Mouse (Mus musculus): ENCODE data around the gene Bcap31. TPM values are rescaled to one million over a fixed set of nuclear protein-coding genes. Genes with fewer than 3 reads are reported as not detected.
"Not testable (repeated sequence)": the region's sequence is repeated elsewhere in the genome, so short reads cannot be mapped to it uniquely, and the experiment has no call there.

Gene Bcap31
- total RNA-seq (2017) = 173 and 191 TPM in 2 replicates

DNA sequence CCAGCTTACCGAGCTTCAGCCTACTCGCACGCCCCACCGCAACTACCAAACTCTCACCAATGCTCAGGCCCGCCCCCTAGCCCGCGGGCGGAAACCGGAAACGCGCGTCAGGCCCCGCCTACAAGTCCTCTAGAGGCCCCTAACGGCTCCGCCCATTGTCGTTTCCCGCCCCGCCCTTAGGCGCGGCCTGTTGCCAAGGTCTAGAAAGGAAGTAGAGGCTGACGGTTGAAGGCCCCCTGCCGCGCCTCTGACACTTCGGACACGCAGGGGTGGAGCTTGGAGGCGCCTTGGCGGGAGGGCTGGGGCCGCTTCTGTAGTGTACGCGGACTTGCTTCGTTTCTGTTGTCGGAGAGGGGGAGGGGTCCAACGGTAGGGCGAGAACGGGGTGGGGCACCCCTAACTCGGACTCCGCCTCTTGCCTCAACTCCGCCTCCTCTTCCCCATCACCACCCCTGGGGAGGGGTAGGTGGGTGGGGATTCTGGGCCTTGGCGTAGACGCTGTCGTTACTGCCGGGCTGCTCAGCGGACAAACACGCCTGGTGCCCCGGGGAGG is at the start of gene Bcap31, which contains the start of gene Abcd1:
Gene Bcap31 (minus strand): TSS at position 67 of the 553 bp plus-strand sequence.
Gene Abcd1 (plus strand): TSS at position 489 of the 553 bp plus-strand sequence.
- ATAC-seq (ENCODE audit: extremely low read depth, insufficient number of reproducible peaks, low FRiP score, poor library complexity, severe bottlenecking) = peak; percentile 82

- ATAC-seq (ENCODE audit: extremely low read depth, insufficient number of reproducible peaks, low FRiP score, poor library complexity, severe bottlenecking) = 0 out of 2 replicates have a peak, but pooled peaks have one; percentile 24
Measured at GRCm38 (mm10) chrX:73765311-73765710, 49.3 kb upstream of the Bcap31 start.

GRCm38 (mm10) chrX:73758611-73759290 is 42.8 kb upstream of the Bcap31 start:
- no peak for ATAC-seq (ENCODE audit: extremely low read depth, insufficient number of reproducible peaks, low FRiP score, poor library complexity, severe bottlenecking)

DNA sequence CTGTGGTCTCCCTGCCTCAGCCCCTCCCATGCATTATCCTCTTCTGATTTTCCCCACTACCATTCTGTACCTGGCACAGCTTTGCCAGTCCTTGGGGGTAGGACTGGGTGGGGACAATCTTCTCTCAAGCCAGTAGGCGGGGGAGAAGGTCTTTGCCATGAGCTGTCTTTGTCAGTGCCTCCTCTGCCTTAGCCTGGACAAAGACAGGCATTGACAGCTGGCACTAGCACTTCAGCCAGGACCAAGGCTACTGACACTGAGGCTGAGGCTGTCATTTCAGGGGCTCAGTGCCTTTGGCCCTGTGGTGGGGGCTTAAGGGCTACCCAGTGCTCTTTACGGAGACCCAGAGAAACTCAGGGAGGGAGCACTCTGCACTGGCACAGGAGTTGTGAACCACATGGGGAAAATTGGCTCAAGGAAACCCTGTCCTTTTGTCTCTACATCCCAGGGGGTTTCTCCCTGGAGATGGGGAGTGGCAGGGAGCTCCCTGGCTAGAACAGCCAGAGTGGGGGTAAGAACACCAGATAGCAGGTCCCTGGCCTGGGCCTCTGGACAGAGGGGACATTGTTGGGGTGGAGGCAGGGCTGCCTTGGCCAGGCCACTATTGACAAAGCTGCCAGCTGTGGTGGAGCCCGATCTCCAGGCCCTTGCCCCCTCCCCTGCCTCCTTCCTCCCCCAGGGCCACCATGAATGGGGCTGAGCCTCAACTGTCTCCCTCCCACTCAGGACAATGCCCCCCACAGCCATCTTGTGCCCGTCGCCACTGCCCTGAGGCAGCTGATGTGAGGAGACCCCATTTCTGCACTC is 40.6 kb upstream of the Bcap31 start, which contains the start of gene Plxnb3:
Gene Plxnb3 (plus strand): TSS at position 757 of the 807 bp plus-strand sequence.
- no peak for ATAC-seq (ENCODE audit: extremely low read depth, insufficient number of reproducible peaks, low FRiP score, poor library complexity, severe bottlenecking)

DNA sequence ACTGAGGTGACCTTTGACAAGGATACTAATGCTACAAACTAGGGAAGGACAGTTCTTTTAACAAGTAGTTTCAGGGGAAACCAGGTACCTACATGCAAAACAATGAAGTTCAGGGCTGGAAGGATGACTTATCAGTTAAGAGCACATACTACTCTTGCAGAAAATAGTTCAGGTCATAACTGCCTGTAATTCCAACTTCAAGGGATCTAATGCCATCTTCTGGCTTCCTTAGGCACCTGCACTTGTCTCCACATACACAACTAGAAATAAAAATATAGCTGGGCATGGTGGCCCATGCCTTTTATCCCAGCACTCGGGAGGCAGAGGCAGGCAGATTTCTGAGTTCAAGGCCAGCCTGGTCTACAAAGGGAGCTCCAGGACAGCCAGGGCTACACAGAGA is 33.0 kb upstream of the Bcap31 start:
- ATAC-seq (ENCODE audit: extremely low read depth, insufficient number of reproducible peaks, low FRiP score, poor library complexity, severe bottlenecking) = no peak

DNA sequence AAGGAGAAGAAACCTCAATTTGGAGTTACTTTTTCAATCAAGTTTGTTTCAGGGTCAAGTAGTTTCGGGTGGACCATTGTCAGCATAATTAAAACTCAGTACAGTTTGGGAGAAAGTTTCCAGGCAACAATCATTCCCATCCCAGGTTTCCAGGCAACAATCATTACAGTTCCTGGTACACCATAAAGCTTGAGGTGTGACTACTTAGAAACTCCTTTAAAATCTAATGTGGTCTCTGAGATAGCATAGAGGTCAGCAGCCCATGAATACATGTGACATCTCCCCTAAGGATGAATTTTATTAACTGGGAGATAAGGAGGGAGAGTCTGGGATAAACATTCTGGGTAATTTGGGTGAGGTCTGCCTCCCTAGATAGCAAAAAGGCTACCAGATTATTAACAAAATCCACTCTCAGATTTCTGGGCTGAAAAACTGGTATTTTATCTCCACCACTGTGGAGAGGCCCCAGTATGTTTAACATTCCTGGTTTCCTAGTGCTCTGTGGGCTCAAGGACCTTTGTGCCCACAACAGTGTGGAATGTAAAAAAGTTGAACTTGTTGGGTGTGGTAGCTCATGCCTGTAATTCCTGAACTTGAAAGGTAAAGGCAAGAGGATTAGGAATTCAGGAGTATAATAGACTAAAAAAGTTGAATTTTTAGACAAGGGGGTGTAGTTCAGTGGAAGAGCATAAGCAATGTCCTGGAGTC is 29.0 kb upstream of the Bcap31 start:
- ATAC-seq (ENCODE audit: extremely low read depth, insufficient number of reproducible peaks, low FRiP score, poor library complexity, severe bottlenecking) = no peak

DNA sequence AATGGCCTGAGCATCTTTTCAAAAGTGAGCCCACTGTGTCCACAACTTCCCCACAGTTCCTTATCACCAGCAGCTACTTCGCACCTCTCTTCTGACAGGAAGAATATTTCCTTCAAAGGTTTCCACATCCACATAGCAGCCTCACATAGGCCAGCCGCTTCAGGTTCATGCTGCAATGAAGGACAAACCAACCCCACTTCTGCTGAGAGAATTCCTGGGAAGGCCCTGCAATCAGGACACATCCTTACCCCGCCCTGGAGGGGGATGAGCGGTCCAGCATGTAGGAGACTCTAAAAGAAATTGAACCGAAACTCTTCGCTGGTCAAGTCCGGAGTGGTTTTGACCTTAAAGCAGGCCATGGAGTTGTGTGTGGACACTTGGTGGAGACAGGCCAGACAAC is 23.9 kb upstream of the Bcap31 start:
- ATAC-seq (ENCODE audit: extremely low read depth, insufficient number of reproducible peaks, low FRiP score, poor library complexity, severe bottlenecking) = not testable (repeated sequence)

DNA sequence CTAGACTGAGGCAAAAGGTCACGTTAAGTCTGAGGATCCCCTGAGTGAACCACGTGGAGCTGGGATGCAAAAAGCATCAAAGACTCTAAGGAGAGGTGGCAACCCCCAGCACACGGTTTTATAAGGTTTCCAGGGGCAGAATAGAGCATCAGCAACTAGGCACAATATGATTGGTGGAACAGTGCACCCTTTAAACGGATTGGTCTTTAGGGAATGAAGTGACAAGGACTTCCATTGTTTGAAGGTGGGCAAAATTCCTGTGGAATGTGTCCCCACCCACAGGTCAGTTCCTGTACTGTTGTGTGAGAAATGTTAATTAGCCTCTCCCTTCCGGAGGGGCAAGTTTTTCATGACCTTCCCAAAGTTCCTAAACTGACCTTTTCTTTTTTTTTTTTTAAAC is 23.2 kb upstream of the Bcap31 start:
- no peak for ATAC-seq (ENCODE audit: extremely low read depth, insufficient number of reproducible peaks, low FRiP score, poor library complexity, severe bottlenecking)

GRCm38 (mm10) chrX:73738155-73738554 is 22.2 kb upstream of the Bcap31 start:
- no peak for ATAC-seq (ENCODE audit: extremely low read depth, insufficient number of reproducible peaks, low FRiP score, poor library complexity, severe bottlenecking)

DNA sequence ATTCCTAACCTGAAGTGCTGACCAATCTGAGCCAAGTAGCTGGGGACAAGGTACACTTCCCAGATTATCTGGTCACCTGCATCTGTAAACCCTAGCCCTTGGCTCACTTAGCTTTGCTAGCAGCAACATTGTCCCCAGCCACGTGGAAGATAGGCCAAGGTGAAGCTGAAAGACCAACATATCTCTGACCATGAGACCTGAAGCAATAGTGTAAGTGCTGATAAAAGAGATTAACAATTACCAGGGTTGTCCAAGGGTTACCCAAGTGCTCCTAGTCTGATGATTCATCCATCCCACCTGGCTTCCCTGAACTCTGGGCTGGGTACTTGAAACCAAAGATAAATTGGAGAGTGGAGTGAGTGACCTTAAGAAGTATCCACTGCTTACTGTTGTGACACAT is 14.9 kb upstream of the Bcap31 start:
- ATAC-seq (ENCODE audit: extremely low read depth, insufficient number of reproducible peaks, low FRiP score, poor library complexity, severe bottlenecking) = no peak

DNA sequence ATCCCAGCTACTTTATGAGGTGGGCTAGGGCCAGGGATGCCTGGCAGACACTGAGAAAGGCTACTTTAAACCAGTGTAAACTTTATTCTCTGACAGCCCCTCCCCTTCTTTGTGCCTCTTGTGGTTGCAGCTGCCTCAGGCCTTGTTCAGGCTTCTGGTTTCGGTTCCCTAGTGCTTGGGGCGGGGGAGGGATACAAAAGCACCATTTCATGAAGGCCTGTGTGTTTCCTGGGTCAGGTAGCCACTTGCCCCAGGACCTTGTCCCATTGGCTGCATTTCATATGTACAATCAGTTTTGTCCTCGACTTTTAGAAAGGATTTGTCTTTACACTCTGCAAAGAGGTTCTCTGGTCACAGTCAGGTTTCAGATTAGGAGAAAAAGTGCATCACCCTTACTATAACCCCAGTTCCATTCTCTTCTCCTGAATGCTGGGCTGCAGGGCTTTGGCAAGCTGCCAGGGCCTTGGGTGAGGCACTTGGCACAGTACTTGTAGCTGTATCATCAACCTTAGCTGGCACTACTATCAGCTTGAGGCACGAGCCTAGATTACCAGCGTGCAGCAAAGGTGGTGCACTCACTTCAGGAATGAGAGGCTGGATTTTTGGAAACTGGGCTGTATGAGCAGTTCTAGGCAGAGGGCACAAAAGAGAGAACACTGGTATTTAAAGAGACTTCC is 2.8 kb upstream of the Bcap31 start:
- peak; percentile 30; the same call in 1 of the 2 replicates for ATAC-seq (ENCODE audit: extremely low read depth, insufficient number of reproducible peaks, low FRiP score, poor library complexity, severe bottlenecking)

GRCm38 (mm10) chrX:73718271-73718670 is 2.3 kb upstream of the Bcap31 start:
- no peak for ATAC-seq (ENCODE audit: extremely low read depth, insufficient number of reproducible peaks, low FRiP score, poor library complexity, severe bottlenecking)

GRCm38 (mm10) chrX:73717667-73718066 is 1.7 kb upstream of the Bcap31 start:
- no peak for ATAC-seq (ENCODE audit: extremely low read depth, insufficient number of reproducible peaks, low FRiP score, poor library complexity, severe bottlenecking)

- ATAC-seq (ENCODE audit: extremely low read depth, insufficient number of reproducible peaks, low FRiP score, poor library complexity, severe bottlenecking) = no peak
Measured at GRCm38 (mm10) chrX:73716709-73717545, 952 bp upstream of the Bcap31 start.

GRCm38 (mm10) chrX:73715476-73716108 is 383 bp downstream of the Bcap31 start:
- ATAC-seq (ENCODE audit: extremely low read depth, insufficient number of reproducible peaks, low FRiP score, poor library complexity, severe bottlenecking) = no peak

GRCm38 (mm10) chrX:73700472-73700871 is 15.5 kb downstream of the Bcap31 start:
- no peak for ATAC-seq (ENCODE audit: extremely low read depth, insufficient number of reproducible peaks, low FRiP score, poor library complexity, severe bottlenecking)

DNA sequence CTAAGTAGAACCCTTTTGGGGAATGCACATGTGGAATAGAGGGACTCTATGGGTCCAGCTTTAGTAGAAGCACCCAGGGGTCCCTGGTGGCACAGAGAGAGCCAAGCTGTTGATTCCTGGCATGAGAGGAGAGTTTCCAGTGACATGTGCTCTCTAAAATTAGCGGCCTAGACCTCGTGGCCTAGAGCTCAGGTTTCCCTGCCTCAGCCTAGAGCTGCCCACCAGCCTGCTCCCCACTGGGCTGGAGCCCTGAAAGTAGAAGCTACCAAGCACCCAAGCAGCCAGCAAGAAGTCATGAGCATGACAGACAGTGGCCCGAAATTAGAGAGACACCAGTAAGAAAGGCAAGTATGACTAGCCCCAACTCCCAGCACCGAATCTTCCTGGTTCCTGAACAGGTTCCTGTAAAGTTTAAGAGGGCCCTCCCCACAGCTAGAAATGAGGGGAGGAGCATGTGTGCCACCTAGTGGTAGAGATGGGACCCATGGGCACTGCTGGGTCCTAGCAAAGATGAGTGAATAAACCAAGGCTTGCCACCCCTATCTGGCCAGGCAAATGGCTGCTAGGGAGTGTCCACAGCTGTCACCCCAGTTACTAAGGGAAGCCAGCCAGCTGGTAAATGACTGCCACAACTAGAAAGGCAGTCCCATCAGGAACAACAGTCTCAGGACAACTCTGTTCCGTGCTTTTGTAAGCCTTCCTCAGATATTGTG is 24.9 kb downstream of the Bcap31 start:
- ATAC-seq (ENCODE audit: extremely low read depth, insufficient number of reproducible peaks, low FRiP score, poor library complexity, severe bottlenecking) = peak; percentile 61; the same call in 1 of the 2 replicates

Data from neutrophil, adult 5-6 weeks (primary cell).